Mouse (Mus musculus): ENCODE results near the gene Kras.

GRCm38 (mm10) chr6:145255952-145256700, 6.1 kb upstream of the Kras start:
- no peak; the same call in 1 of the 2 replicates for TF ChIP-seq CTCF (IDR thresholded peaks at IDR 0.05; ENCODE audit: low read depth)
- TF ChIP-seq EP300 (IDR thresholded peaks at IDR 0.05; ENCODE audit: low read depth) = no peak

Data from heart, postnatal 0 days (tissue).